Mouse (Mus musculus) spleen, adult 12 weeks (tissue): Measurements from ENCODE around the gene Dmrtc1b.
"Not testable (repeated sequence)": the region's sequence is repeated elsewhere in the genome, so short reads cannot be mapped to it uniquely, and the experiment has no call there.

ENCODE experiments used
- DNase-seq: peaks from one replicate; pipeline ENCODE4 v3.0.0; 2022; ENCODE audit warnings: low spot score

The Dmrtc1b gene

DNA sequence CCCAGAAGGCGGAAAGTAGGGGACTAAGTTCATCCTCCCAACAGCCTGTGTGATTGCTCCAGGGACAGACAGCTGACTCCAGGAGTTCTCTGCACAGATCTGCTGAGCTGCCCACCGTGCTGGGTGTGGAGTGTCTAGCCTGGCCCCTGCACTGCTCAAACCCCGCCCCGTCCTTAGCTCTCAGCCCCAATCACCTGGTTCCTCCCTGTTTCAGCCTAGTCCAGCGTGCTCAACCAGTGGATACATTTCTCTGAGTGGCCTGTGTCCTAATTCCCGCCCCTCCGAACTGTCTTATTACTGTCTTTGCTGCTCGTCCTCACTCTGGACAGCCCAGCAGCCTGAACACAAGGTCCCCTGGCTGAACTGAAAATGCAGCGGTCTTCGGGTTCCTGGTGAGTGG, at the start of gene Dmrtc1b, which contains the start of gene Gm9112:
Dmrtc1b (plus strand) TSS at position 331 of the 400 bp plus-strand sequence.
Gm9112 (minus strand) TSS at position 101 of the 400 bp plus-strand sequence.
- not testable (repeated sequence) for DNase-seq

DNA sequence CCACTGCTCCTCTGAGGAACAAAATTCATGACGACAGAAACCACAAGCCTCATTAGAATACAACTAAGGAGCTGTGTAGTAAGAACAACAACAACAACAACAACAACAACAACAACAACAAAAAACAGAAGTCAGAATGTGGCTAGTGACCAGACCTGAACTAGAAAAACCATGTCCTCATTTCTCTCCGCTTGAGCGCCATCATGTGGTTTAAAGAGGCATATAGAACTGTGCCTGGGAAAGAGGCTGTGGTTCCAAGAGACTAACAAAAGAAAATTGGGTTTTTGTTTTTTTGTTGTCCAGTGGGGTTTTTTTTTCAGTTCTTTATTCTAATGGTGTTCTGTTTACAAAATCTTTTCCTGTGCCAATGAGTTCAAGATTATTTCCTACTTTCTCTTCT, 47.0 kb upstream of the Dmrtc1b start:
- DNase-seq: no peak

DNA sequence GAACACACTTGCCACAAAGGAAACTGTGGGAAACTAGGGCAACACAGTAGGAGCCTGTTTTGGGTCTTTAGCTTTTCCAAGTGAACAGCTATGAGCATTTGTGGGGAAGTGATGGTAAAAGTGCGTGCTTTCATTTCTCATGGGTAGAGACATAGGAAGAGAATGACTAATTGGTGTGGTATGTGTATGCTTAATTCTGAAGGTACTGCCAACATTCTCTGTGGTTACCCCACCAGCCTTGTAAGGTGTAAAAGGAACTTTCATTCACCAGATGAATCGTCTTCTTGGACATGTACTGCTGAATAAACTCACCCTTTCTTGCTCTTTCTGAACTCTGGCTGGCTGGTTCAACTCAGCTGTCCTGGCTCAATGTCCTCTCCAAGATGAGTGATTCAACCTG, 41.0 kb upstream of the Dmrtc1b start:
- no peak for DNase-seq

DNA sequence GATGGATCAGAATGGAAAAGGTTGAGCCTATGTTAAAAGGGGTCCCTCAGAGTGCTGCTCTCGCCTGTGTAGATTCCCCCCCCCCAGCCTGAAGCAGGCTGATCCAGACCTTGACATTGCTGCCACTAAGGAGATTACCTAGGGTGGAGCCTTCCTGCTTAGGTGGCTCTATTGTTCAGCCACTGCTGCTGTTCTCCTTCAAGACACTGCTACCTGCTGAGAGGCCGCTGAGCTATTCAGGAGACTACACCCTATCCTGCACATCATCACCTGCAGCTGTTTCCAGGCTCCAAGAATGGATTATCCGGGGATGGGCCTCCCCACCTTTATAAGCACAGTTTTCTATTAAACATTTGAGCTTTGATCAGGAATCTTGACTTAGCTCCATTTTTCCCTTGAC, 23.0 kb upstream of the Dmrtc1b start:
- DNase-seq: not testable (repeated sequence)

DNA sequence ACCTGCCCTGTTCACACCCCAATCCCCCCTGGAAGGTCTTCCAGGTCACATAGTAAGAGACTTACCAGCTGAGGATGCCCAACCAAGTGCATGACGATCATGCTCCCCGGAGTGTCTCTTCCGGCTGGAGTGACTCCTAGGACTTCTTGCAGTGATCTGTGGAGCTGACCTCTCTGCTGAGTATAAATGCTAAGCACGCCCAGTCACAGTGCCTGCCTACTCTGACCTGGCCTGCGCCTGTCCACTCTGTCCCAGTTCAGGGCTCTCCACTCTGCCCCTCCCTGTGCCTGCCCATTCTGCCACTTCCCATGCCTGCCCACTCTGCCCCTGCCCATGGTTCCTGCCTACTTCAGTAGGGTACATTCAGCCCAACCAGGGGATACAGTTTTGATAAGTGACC, 20.8 kb upstream of the Dmrtc1b start, which contains the start of gene Gm3880:
Gm3880 (minus strand) TSS at position 101 of the 400 bp plus-strand sequence.
- not testable (repeated sequence) for DNase-seq

DNA sequence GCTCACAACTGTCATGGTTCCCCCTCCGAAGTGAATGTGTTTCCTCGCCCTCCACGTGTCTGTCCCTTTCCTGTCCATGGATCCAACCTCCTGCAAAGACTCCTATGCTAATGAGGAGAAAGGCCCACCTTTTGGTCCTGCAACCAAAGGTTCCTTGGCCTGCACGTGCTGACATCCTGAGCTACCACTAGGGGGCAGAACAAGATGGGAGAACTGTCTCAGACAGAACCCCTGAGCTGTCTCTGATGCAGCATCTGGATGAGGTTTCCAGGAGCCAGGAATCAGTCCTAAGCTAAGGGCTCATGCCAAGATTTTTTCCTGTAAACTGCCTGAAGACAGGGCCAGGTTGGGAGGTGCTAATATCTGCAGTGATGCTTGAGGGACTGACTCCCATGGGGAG, 18.4 kb upstream of the Dmrtc1b start:
- DNase-seq: not testable (repeated sequence)

DNA sequence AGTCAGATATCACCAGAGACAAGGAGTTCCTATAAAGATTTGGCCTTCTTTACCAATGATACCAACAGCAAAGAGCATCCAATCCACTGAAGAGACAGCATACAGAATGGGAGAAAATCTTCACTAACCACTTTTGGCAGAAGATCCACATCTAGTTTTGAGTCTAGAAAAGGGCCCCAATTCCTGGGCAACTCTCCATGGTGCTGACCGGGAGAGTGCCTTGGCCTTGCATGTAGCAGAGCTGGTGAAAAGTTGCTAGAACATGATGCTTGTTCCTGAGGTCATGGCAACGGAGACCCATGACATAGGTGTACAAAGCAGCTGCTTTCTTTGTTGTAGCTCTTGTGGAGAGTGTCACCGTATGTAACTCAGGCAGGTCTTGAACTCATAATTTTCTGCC, 7.0 kb upstream of the Dmrtc1b start:
- not testable (repeated sequence) for DNase-seq

DNA sequence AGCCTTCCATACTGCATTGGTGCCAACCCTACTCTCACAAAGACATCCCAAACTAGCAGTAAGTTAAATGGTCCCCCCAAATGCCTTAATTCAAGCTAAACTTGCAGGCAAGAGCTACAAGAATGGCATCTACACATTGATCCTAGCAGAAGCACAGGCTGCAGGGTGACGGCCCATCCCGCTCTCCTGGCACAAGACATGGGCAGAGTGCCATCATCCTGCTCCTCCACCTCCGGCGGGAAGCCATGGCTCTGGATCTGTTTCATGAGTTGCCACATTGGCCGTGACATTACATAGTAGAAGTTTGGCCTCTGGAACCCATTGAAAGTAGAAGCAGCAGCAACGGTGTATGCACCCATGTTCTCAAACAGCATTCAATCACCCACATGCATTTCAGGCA, 16.6 kb downstream of the Dmrtc1b start:
- not testable (repeated sequence) for DNase-seq
